Mouse (Mus musculus) heart, embryonic 15.5 days (tissue): ENCODE data around the gene Cyp4f18. TPM values are rescaled to one million over a fixed set of nuclear protein-coding genes. Genes with fewer than 3 reads are reported as not detected.
"Not testable (repeated sequence)": the region's sequence is repeated elsewhere in the genome, so short reads cannot be mapped to it uniquely, and the experiment has no call there.

Source experiments
- ATAC-seq: fragments of 200-750 bp; cut with Nextera tagmentation; replicated peaks from 2 replicates; pipeline ENCODE4 v1.8.0; 2017; ENCODE audit warnings: low read depth, moderate TSS enrichment; ENCODE audit not compliant: insufficient number of reproducible peaks, insufficient read depth, low FRiP score
- H3K27ac ChIP-seq: fragments of 300-500 bp; sonication (generic); 2 replicates; pipeline ENCODE4 v1.5.1; 2015; ENCODE audit warnings: mild to moderate bottlenecking, inconsistent platforms
- H3K27me3 ChIP-seq: fragments of 300-500 bp; sonication (generic); 2 replicates; pipeline ENCODE4 v1.6.1; 2015; ENCODE audit warnings: inconsistent platforms
- H3K36me3 ChIP-seq: fragments of 300-500 bp; sonication (generic); 2 replicates; pipeline ENCODE4 v1.6.1; 2015; ENCODE audit warnings: mild to moderate bottlenecking, inconsistent platforms
- H3K4me1 ChIP-seq: fragments of 300-500 bp; sonication (generic); replicated peaks from 2 replicates; pipeline ENCODE4 v1.6.1; 2015; ENCODE audit warnings: inconsistent platforms
- H3K4me2 ChIP-seq: fragments of 300-500 bp; sonication (generic); 2 replicates; pipeline ENCODE4 v1.6.1; 2015; ENCODE audit warnings: inconsistent platforms, mild to moderate bottlenecking, moderate library complexity
- H3K4me3 ChIP-seq: fragments of 300-500 bp; sonication (generic); 2 replicates; pipeline ENCODE4 v1.5.1; 2015; ENCODE audit warnings: mild to moderate bottlenecking, inconsistent platforms
- H3K9ac ChIP-seq: fragments of 300-500 bp; sonication (generic); 2 replicates; pipeline ENCODE4 v1.6.1; 2015; ENCODE audit warnings: mild to moderate bottlenecking, inconsistent platforms
- H3K9me3 ChIP-seq: fragments of 300-500 bp; sonication (generic); replicated peaks from 2 replicates; pipeline ENCODE4 v1.6.1; 2016; ENCODE audit warnings: inconsistent platforms
- WGBS: fragments of 180-500 bp; shearing (Covaris S2); methylation state at CpG from one replicate; pipeline ENCODE4 v1.1.7; 2015; ENCODE audit warnings: mixed read lengths; 5-methylcytosine and 5-hydroxymethylcytosine counted together
- polyA plus RNA-seq: library from polyadenylated mRNA; unstranded; fragments of >200 nt; fragmentation: Nextera tagmentation; extraction: Ambion mirVana; gene quantifications from 2 replicates; pipeline ENCODE4 v1.2.1, GENCODE M21; 2015

The Cyp4f18 gene
- polyA plus RNA-seq, 1 experiment from 2014 or later, result 1.1 TPM

DNA sequence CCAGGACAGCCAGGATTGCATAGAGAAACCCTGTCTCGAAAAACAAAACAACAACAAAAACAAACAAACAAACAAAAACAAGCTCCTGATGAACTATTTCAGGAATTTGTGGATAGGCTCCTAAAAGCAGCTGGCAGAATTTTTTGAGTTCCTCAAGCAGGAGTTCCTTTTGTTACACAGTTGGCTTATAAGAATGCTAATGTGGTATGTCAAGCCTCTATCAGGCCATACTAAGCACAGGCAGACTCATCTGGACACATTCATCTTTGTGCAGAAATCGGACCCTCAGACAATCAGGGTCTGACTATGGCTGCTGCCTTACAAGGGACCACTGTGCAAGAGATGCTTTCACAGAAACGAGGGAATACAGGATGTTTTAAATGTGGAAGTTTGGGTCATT, 35.2 kb downstream of the Cyp4f18 start:
- WGBS, result 77% methylated on average over 3 of the region's 3 CpGs
- H3K4me1 ChIP-seq, result no peaks in the 10 kb centered on the region

DNA sequence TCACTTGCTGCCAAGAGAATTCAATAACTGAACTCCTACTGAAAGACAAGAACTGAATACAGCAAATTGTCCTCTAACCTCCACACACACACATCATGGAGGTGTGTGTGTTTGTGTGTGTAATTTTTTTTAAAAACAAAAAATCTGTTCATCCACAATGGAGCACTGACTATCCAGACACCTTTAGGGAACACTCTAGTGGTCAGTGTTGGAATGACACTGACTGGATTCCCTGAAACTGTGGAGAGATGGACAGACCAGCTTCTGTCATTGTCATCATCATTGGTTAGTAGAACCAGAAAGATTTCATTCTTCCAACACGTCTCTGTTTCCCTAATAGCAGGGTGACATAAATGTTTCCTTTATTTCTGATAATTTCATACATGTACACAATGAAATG, 37.5 kb downstream of the Cyp4f18 start:
- H3K4me3 ChIP-seq, result no peak overlapping the region
- no peak overlapping the region for H3K4me2 ChIP-seq
- ATAC-seq, result no peak
- no peaks in the 10 kb centered on the region for H3K27me3 ChIP-seq
- H3K36me3 ChIP-seq, result peaks cover 22% of the 10 kb centered on the region
- no peak overlapping the region for H3K27ac ChIP-seq
- 57% methylated on average over 1 of the region's 1 CpGs for WGBS
- H3K9me3 ChIP-seq, result no peaks in the 10 kb centered on the region
- H3K4me1 ChIP-seq, result no peaks in the 10 kb centered on the region
- H3K9ac ChIP-seq, result no peak overlapping the region

More for the DNA sequence above, 35.2 kb downstream of the Cyp4f18 start:
- Histone ChIP-seq H3K4me2 (no peak overlapping the region), H3K9me3 (no peaks in the 10 kb centered on the region), H3K27me3 (no peaks in the 10 kb centered on the region), H3K27ac (no peak overlapping the region), H3K9ac (no peak overlapping the region), H3K4me3 (no peak overlapping the region), H3K36me3 (0 out of 2 replicates have a peak, but pooled peaks cover under 1% of the 10 kb centered on the region)
- ATAC-seq, result no peak

DNA sequence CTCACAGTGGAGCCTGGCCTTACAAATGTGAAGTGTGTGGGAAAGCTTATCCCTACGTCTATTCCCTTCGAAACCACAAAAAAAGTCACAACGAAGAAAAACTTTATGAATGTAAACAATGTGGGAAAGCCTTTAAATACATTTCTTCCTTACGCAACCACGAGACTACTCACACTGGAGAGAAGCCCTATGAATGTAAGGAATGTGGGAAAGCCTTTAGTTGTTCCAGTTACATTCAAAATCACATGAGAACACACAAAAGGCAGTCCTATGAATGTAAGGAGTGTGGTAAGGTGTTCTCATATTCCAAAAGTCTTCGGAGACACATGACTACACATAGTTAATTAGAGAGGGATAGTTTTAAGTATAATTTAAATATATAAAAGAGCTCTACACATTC, 40.8 kb downstream of the Cyp4f18 start:
- Histone ChIP-seq H3K4me2 (no peak overlapping the region), H3K4me1 (0 out of 2 replicates have a peak, but pooled peaks cover 3% of the 10 kb centered on the region), H3K9ac (no peak overlapping the region), H3K4me3 (no peak overlapping the region), H3K9me3 (no peaks in the 10 kb centered on the region), H3K36me3 (peaks cover 46% of the 10 kb centered on the region), H3K27me3 (no peaks in the 10 kb centered on the region), H3K27ac (no peak overlapping the region)
- WGBS, result 82% methylated on average over 6 of the region's 6 CpGs
- ATAC-seq, result no peak

DNA sequence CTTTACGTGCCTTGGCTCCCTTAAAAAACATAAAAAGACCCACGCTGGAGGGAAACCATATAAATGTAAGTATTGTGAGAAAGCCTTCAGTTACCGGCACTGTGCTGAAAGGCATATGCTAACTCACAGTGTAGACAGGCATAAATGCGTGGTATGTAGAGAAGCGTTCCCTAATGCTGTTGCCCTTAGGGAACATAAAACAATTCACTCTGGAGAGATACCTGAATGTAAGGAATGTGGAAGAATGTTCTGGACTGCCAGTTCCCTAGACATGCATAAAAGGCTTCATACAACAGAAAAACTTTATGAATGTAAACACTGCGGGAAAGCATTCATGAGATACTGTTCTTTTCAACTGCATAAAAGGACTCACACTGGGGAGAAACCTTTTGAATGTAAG, 41.3 kb downstream of the Cyp4f18 start:
- Histone ChIP-seq H3K27ac (no peak overlapping the region), H3K4me2 (no peak overlapping the region), H3K4me3 (no peak overlapping the region), H3K9ac (no peak overlapping the region), H3K36me3 (peaks cover 46% of the 10 kb centered on the region), H3K27me3 (no peaks in the 10 kb centered on the region), H3K9me3 (no peaks in the 10 kb centered on the region), H3K4me1 (0 out of 2 replicates have a peak, but pooled peaks cover 3% of the 10 kb centered on the region)
- WGBS, result 78% methylated on average over 6 of the region's 6 CpGs
- ATAC-seq, result no peak

DNA sequence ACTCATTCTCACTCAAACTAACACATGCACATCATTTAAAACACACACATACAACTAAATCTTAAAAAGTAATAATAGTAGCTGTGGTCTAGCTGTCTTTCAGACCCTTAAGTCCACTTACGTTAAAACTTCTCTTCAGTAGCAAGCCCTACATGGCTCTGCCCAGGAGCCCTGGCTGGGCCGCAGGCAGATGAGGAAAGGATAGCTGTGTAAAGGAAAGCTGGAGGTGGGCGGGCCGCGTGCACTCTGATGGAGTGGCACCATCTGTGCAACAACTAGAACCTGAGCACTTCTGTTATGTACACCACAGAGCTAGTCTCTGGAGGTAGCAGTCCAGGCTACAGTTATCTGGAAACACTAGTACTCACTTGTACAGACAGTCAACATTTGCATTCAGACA, 42.2 kb downstream of the Cyp4f18 start:
- H3K36me3 ChIP-seq, result peaks cover 46% of the 10 kb centered on the region
- ATAC-seq, result no peak
- no peak overlapping the region for H3K4me2 ChIP-seq
- no peak overlapping the region for H3K27ac ChIP-seq
- H3K4me1 ChIP-seq, result 0 out of 2 replicates have a peak, but pooled peaks cover 3% of the 10 kb centered on the region
- H3K9ac ChIP-seq, result no peak overlapping the region
- H3K4me3 ChIP-seq, result no peak overlapping the region
- no peaks in the 10 kb centered on the region for H3K27me3 ChIP-seq
- no peaks in the 10 kb centered on the region for H3K9me3 ChIP-seq
- WGBS, result 95% methylated on average over 5 of the region's 5 CpGs

DNA sequence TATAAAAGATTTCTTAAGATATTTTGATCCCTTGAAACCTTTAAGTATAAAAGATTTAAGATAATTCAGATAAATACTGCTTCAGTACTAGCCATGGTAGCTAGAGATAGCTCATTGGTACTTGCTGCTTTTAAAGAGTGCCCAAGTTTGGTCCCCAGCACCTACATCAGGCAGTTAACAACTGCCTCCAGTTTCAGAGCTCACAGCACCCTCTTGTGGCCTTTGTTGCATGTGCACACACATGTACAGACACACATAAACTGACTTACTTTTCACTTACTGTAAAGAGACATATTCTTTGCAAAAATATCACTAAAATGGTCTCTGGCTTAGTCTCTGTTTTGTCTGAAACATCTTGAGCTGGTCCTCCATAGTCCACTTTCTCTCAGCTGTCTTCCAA, 43.0 kb downstream of the Cyp4f18 start:
- H3K4me3 ChIP-seq, result no peak overlapping the region
- 0 out of 2 replicates have a peak, but pooled peaks cover 3% of the 10 kb centered on the region for H3K4me1 ChIP-seq
- H3K9ac ChIP-seq, result no peak overlapping the region
- no peak overlapping the region for H3K27ac ChIP-seq
- no peak overlapping the region for H3K4me2 ChIP-seq
- ATAC-seq, result no peak
- H3K27me3 ChIP-seq, result no peaks in the 10 kb centered on the region
- no peaks in the 10 kb centered on the region for H3K9me3 ChIP-seq
- H3K36me3 ChIP-seq, result peaks cover 46% of the 10 kb centered on the region

GRCm38 (mm10) chr8:71965166-71965565, 44.3 kb downstream of the Cyp4f18 start:
- Histone ChIP-seq H3K9me3 (no peaks in the 10 kb centered on the region), H3K4me1 (0 out of 2 replicates have a peak, but pooled peaks cover 3% of the 10 kb centered on the region), H3K27ac (no peak overlapping the region), H3K27me3 (no peaks in the 10 kb centered on the region), H3K4me2 (no peak overlapping the region), H3K9ac (no peak overlapping the region), H3K4me3 (no peak overlapping the region), H3K36me3 (peaks cover 46% of the 10 kb centered on the region)
- WGBS, result 84% methylated on average over 2 of the region's 2 CpGs
- ATAC-seq, result no peak

DNA sequence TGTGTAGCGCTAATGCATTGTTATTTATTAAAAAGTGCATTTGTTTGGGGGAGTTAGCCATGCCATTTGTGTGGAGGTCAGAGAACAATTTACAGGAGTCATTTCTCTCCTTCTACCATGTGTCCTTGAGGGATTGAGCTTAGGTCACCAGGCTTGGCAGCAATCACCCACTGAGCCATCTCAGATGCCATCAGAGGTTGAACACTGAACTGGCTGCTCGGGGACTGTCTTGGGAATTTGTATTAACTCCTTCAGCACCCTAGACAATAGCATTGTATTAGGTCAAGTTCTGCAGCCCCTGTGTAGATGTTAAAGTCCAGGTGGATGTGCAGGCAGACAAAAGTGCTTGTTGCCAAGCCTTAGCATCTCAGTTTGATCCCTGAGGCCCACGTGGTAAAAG, 45.4 kb downstream of the Cyp4f18 start:
- Histone ChIP-seq H3K27ac (no peak overlapping the region), H3K4me1 (0 out of 2 replicates have a peak, but pooled peaks cover 3% of the 10 kb centered on the region), H3K4me3 (no peak overlapping the region), H3K4me2 (no peak overlapping the region), H3K9ac (no peak overlapping the region), H3K9me3 (no peaks in the 10 kb centered on the region), H3K36me3 (peaks cover 44% of the 10 kb centered on the region), H3K27me3 (no peaks in the 10 kb centered on the region)
- WGBS, result 73% methylated on average over 3 of the region's 3 CpGs
- ATAC-seq, result no peak

DNA sequence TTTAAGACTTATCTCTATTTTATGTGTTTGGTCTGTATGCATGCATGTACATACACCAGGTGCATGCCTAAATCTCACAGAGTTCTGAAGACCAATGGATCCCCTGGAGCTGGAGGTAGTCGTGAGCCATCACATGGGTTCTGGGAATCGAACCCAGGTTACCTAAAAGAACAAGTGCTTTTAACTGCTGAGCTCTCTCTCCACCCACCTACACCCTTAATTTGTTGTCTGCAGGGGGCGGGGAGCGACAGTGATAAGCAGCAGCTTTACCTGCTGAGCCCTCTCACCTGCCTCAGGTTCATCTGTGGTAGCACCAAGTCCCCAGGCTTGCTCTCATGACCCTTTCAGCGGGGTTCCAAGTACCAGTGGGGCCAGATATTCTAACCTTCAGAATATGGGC, 47.6 kb downstream of the Cyp4f18 start:
- WGBS, result 87% methylated on average over 5 of the region's 5 CpGs
- ATAC-seq, result no peak

DNA sequence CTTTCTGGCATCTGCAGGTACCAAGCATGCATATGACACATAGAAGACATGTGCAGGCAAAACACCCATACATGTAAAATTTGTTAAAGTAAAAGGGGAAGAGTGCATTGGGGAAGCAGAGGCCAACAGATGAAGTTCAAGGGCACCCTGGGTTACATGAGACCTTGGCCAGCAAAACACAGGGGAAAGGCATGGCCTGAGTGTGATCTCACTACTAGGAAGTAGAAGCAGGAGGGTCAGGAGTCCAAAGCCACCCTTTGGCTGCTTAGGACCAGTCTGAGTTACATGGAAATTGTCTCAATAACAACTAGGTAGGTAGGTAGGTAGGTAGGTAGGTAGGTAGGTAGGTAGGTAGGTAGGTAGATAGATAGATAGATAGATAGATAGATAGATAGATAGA, 48.9 kb downstream of the Cyp4f18 start:
- no peak overlapping the region for H3K9ac ChIP-seq
- no peak for ATAC-seq
- H3K4me3 ChIP-seq, result no peak overlapping the region
- H3K27ac ChIP-seq, result no peak overlapping the region
- H3K9me3 ChIP-seq, result no peaks in the 10 kb centered on the region
- no peak overlapping the region for H3K4me2 ChIP-seq
- H3K4me1 ChIP-seq, result 0 out of 2 replicates have a peak, but pooled peaks cover 3% of the 10 kb centered on the region
- H3K36me3 ChIP-seq, result peaks cover 9% of the 10 kb centered on the region; the same call in 1 of the 2 replicates
- H3K27me3 ChIP-seq, result no peaks in the 10 kb centered on the region

More for the DNA sequence above, 47.6 kb downstream of the Cyp4f18 start:
- Histone ChIP-seq H3K4me3 (no peak overlapping the region), H3K4me1 (0 out of 2 replicates have a peak, but pooled peaks cover 3% of the 10 kb centered on the region), H3K9me3 (no peaks in the 10 kb centered on the region), H3K36me3 (peaks cover 22% of the 10 kb centered on the region), H3K27me3 (no peaks in the 10 kb centered on the region), H3K27ac (no peak overlapping the region), H3K9ac (no peak overlapping the region), H3K4me2 (no peak overlapping the region)

DNA sequence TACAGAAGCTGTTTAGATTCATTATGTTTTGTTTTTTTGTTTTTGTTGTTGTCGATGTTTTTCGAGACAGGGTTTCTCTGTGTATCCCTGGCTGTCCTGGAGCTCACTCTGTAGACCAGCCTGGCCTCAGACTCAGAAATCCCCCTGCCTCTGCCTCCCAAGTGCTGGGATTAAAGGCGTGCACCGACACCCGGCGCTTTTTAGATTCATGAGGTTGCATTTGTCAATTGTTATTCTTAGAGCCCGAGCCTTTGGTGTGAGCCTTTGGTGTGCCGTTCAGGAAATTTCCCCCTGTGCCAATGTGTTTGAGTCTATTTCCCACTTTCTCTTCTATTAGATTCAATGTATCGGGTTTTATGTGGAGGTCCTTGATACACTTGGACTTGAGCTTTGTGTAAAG, 54.8 kb downstream of the Cyp4f18 start:
- H3K27ac ChIP-seq, result no peak overlapping the region
- 97% methylated on average over 9 of the region's 9 CpGs for whole genome bisulfite sequencing

DNA sequence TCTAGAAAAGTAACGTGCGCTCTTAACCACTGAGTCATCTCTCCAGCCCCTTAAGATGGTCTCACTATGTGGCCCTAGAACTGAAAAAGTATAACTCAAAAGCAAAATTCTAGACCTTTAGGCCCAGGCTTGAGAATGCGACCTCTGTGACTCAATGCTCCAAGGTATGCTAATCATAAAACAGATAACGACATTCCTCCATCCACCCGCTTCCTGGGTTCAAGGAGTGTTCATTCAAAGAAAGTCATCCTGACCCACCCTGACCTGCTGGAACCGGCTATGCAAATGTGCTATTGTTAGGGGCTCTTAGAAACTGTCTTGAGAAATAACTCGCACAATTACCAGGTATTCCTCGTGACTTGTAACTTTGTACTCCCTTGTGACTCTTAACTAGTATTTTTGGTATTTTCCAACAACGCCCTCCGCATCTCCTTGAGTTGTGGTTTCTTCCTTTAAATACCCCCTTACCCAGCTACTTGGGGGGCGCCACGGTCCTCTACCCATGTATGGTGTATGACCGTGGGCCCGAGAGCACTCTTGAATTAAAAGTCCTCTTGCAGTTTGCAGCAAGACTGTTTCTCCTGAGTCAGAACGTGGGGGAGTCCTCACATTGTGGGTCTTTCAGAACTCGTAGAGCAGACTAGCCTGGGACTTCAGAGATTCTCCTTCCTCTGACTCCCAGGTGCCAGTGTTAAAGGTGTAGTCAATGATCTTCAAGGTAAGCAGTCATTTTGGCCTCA, 56.3 kb downstream of the Cyp4f18 start:
- H3K4me1 ChIP-seq, H3K9me3 ChIP-seq, ATAC-seq, H3K36me3 ChIP-seq, H3K27ac ChIP-seq, H3K27me3 ChIP-seq, H3K4me3 ChIP-seq, H3K4me2 ChIP-seq, H3K9ac ChIP-seq: not testable (repeated sequence)
- 91% methylated on average over 16 of the region's 16 CpGs for whole genome bisulfite sequencing

More for the DNA sequence above, 54.8 kb downstream of the Cyp4f18 start:
- Histone ChIP-seq H3K36me3 (peaks cover 7% of the 10 kb centered on the region; the same call in 1 of the 2 replicates), H3K9ac (no peak overlapping the region), H3K4me3 (no peak overlapping the region), H3K4me2 (no peak overlapping the region), H3K9me3 (no peaks in the 10 kb centered on the region; the same call in 1 of the 2 replicates), H3K27me3 (no peaks in the 10 kb centered on the region), H3K4me1 (peaks cover 10% of the 10 kb centered on the region)
- ATAC-seq, result no peak
